Comparison of ENCODE assay signal across 26 mouse cellular contexts in genomic region chr1:23750864-23751532, GRCm38 (mm10). TPM values are rescaled to one million over a fixed set of nuclear protein-coding genes. Genes with fewer than 3 reads are reported as not detected.
"Had no signal": no experiment of that assay in that cellular context is flagged by ENCODE, and none has a peak within 500 bp of the region (broad histone marks: within the 10 kb centered on the region; RNA-seq: fewer than 3 reads in every experiment).

No protein-coding gene starts in this region.

- H3K4me3 ChIP-seq: layer of hippocampus, adult 2 months; limb, embryonic 10.5 days; limb, embryonic 13.5 days; liver, embryonic 12.5 days; liver, embryonic 15.5 days; lung, embryonic 15.5 days; megakaryocyte, embryonic 14.5 days; midbrain, embryonic 10.5 days; midbrain, embryonic 13.5 days; myocyte; stomach, embryonic 15.5 days had no signal

- ATAC-seq: liver, embryonic 12.5 days; midbrain, embryonic 13.5 days; midbrain, embryonic 16.5 days had no signal

- H3K27ac ChIP-seq: kidney, postnatal 0 days; layer of hippocampus, adult 2 months; limb, embryonic 10.5 days; limb, embryonic 13.5 days; liver, embryonic 12.5 days; liver, embryonic 15.5 days; lung, embryonic 15.5 days; midbrain, embryonic 10.5 days; midbrain, embryonic 13.5 days; stomach, embryonic 15.5 days had no signal

- H3K4me2 ChIP-seq: limb, embryonic 13.5 days; liver, embryonic 12.5 days; liver, embryonic 15.5 days; lung, embryonic 15.5 days; midbrain, embryonic 13.5 days; stomach, embryonic 15.5 days had no signal

- H3K36me3 ChIP-seq: limb, embryonic 10.5 days; limb, embryonic 13.5 days; liver, embryonic 12.5 days; liver, embryonic 15.5 days; lung, embryonic 15.5 days; midbrain, embryonic 10.5 days; midbrain, embryonic 13.5 days; stomach, embryonic 15.5 days had no signal

- H3K4me1 ChIP-seq: limb, embryonic 10.5 days; limb, embryonic 13.5 days; liver, embryonic 12.5 days; liver, embryonic 15.5 days; lung, embryonic 15.5 days; megakaryocyte, embryonic 14.5 days; midbrain, embryonic 10.5 days; midbrain, embryonic 13.5 days; stomach, embryonic 15.5 days had no signal

- H3K27me3 ChIP-seq: limb, embryonic 13.5 days; liver, embryonic 12.5 days; liver, embryonic 15.5 days; lung, embryonic 15.5 days; megakaryocyte, embryonic 14.5 days; midbrain, embryonic 13.5 days; stomach, embryonic 15.5 days had no signal

- H3K9me3 ChIP-seq: limb, embryonic 10.5 days; limb, embryonic 13.5 days; liver, embryonic 12.5 days; liver, embryonic 15.5 days; lung, embryonic 15.5 days; megakaryocyte, embryonic 14.5 days; midbrain, embryonic 10.5 days; midbrain, embryonic 13.5 days; stomach, embryonic 15.5 days had no signal

- H3K9ac ChIP-seq: limb, embryonic 13.5 days; liver, embryonic 12.5 days; liver, embryonic 15.5 days; lung, embryonic 15.5 days; midbrain, embryonic 13.5 days; stomach, embryonic 15.5 days had no signal

- DNase-seq: kidney, adult 18-20 months; kidney, postnatal 25 days; layer of hippocampus, adult 9-11 months; liver; lung, adult 18-20 months; lung, postnatal 10 days; lung, postnatal 36 days; retina, postnatal 1 day; right cerebral cortex, postnatal 25 days; spleen, adult 18-20 months; thymus, postnatal 25 days had no signal

RNA-seq across cellular contexts. Expression of gene B3gat2, which starts 10.6 kb away (rescaled TPM):
- total RNA-seq: monocyte, adult 5-6 weeks had no signal
- polyA plus RNA-seq: large intestine, adult 2 months had no signal
